Comparison of ENCODE assay signal across 21 mouse cellular contexts in the genomic region with DNA sequence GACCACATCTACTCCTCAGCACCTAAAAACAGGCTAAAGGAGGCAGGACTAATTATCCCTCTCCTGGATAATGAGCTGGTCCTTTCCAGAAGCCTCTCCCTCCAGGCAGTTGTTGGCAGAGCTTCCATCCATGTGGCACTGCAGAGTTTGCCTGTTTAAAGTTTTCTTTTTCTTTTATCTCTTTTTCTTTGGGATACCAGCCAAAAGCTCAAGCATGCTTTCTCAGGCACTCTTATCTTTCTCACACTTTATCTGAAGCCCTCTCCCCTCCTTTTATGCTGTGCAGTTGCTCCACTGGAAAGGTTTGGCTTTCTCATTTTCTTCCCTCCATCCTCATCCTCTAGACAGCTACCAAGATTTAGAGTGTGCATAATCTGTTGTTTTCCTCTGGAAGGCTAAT.
"Had no signal": no experiment of that assay in that cellular context is flagged by ENCODE, and none has a peak within 500 bp of the region (broad histone marks: within the 10 kb centered on the region; RNA-seq: fewer than 3 reads in every experiment).

No protein-coding gene starts in this region.

- ATAC-seq: midbrain, embryonic 13.5 days; midbrain, embryonic 16.5 days had no signal

- H3K36me3 ChIP-seq: liver, embryonic 13.5 days; midbrain, embryonic 10.5 days; midbrain, embryonic 13.5 days; neural tube, embryonic 13.5 days had no signal

- H3K9ac ChIP-seq: liver, embryonic 13.5 days; midbrain, embryonic 13.5 days; neural tube, embryonic 13.5 days had no signal

- H3K27ac ChIP-seq: kidney, postnatal 0 days; layer of hippocampus, adult 2 months; left cerebral cortex, adult 2 months; liver, embryonic 13.5 days; midbrain, embryonic 10.5 days; midbrain, embryonic 13.5 days; neural tube, embryonic 13.5 days; stomach, postnatal 0 days had no signal

- H3K4me3 ChIP-seq: layer of hippocampus, adult 2 months; left cerebral cortex, adult 2 months; liver, embryonic 13.5 days; megakaryocyte, embryonic 14.5 days; midbrain, embryonic 10.5 days; midbrain, embryonic 13.5 days; myocyte; neural tube, embryonic 13.5 days had no signal

- H3K9me3 ChIP-seq: liver, embryonic 13.5 days; midbrain, embryonic 10.5 days; midbrain, embryonic 13.5 days; neural tube, embryonic 13.5 days had no signal

- H3K4me1 ChIP-seq: liver, embryonic 13.5 days; megakaryocyte, embryonic 14.5 days; midbrain, embryonic 10.5 days; midbrain, embryonic 13.5 days; neural tube, embryonic 13.5 days had no signal

- DNase-seq: layer of hippocampus, postnatal 36 days; liver, embryonic 13.5 days; lung, adult 2 months; lung, postnatal 10 days; lung, postnatal 36 days; right cerebral cortex, adult 18-20 months; right cerebral cortex, postnatal 14 days; right cerebral cortex, postnatal 4 days; thymus, adult 2 months; thymus, postnatal 14 days; thymus, postnatal 4 days had no signal

- H3K4me2 ChIP-seq: liver, embryonic 13.5 days; midbrain, embryonic 13.5 days; neural tube, embryonic 13.5 days had no signal

- H3K27me3 ChIP-seq: liver, embryonic 13.5 days; midbrain, embryonic 13.5 days; neural tube, embryonic 13.5 days had no signal
